Comparison of ENCODE assay signal across 27 mouse cellular contexts in genomic region chr6:89481192-89481591, GRCm38 (mm10).
"Had no signal": no experiment of that assay in that cellular context is flagged by ENCODE, and none has a peak within 500 bp of the region (broad histone marks: within the 10 kb centered on the region; RNA-seq: fewer than 3 reads in every experiment).

No protein-coding gene starts in this region.

- H3K27ac ChIP-seq: embryonic facial prominence, embryonic 10.5 days; embryonic facial prominence, embryonic 12.5 days; embryonic facial prominence, embryonic 13.5 days; embryonic facial prominence, embryonic 15.5 days; forebrain, embryonic 12.5 days; forebrain, embryonic 13.5 days; forebrain, embryonic 15.5 days; gastrocnemius, adult 2 months; heart, adult 2 months had no signal

- H3K9ac ChIP-seq: embryonic facial prominence, embryonic 12.5 days; embryonic facial prominence, embryonic 13.5 days; embryonic facial prominence, embryonic 15.5 days; forebrain, embryonic 12.5 days; forebrain, embryonic 13.5 days; forebrain, embryonic 15.5 days; forebrain, postnatal 0 days had no signal

- H3K9me3 ChIP-seq: embryonic facial prominence, embryonic 10.5 days; embryonic facial prominence, embryonic 12.5 days; embryonic facial prominence, embryonic 13.5 days; embryonic facial prominence, embryonic 15.5 days; forebrain, embryonic 12.5 days; forebrain, embryonic 13.5 days; forebrain, embryonic 15.5 days had no signal

- H3K27me3 ChIP-seq: embryonic facial prominence, embryonic 12.5 days; embryonic facial prominence, embryonic 13.5 days; embryonic facial prominence, embryonic 15.5 days; forebrain, embryonic 12.5 days; forebrain, embryonic 13.5 days; forebrain, embryonic 15.5 days had no signal

- ATAC-seq: forebrain, embryonic 13.5 days; forebrain, embryonic 14.5 days; forebrain, embryonic 15.5 days; forebrain, embryonic 16.5 days; forebrain, postnatal 0 days had no signal

- H3K4me1 ChIP-seq: embryonic facial prominence, embryonic 10.5 days; embryonic facial prominence, embryonic 12.5 days; embryonic facial prominence, embryonic 13.5 days; embryonic facial prominence, embryonic 15.5 days; forebrain, embryonic 12.5 days had no signal

- H3K4me2 ChIP-seq: embryonic facial prominence, embryonic 12.5 days; embryonic facial prominence, embryonic 13.5 days; embryonic facial prominence, embryonic 15.5 days; forebrain, embryonic 12.5 days; forebrain, embryonic 13.5 days; forebrain, embryonic 15.5 days had no signal

- H3K36me3 ChIP-seq: embryonic facial prominence, embryonic 10.5 days; embryonic facial prominence, embryonic 12.5 days; embryonic facial prominence, embryonic 13.5 days; embryonic facial prominence, embryonic 15.5 days; forebrain, embryonic 12.5 days; forebrain, embryonic 15.5 days had no signal

- DNase-seq: cerebellum, adult 2 months; cerebellum, adult 8-10 months; cerebellum, adult 9-10 months; cerebellum, adult 9-11 months; cerebellum, postnatal 10 days; cerebellum, postnatal 14 days; cerebellum, postnatal 25 days; cerebellum, postnatal 36 days; embryo, embryonic 11 days; forebrain, postnatal 0 days; gastrocnemius, adult 2 months; gastrocnemius, postnatal 10 days; gastrocnemius, postnatal 14 days; gastrocnemius, postnatal 25 days; gastrocnemius, postnatal 36 days; heart, adult 18-20 months; heart, adult 2 months had no signal

- H3K4me3 ChIP-seq: embryonic facial prominence, embryonic 10.5 days; embryonic facial prominence, embryonic 12.5 days; embryonic facial prominence, embryonic 13.5 days; embryonic facial prominence, embryonic 15.5 days; erythroblast, embryonic 14.5 days; forebrain, embryonic 12.5 days; forebrain, embryonic 13.5 days; forebrain, embryonic 15.5 days; gastrocnemius, adult 2 months; heart, adult 2 months had no signal
